Mouse (Mus musculus): ENCODE results near the gene Zfp184. TPM values are rescaled to one million over a fixed set of nuclear protein-coding genes. Genes with fewer than 3 reads are reported as not detected.

The Zfp184 gene
- polyA plus RNA-seq, 1 experiment from 2014 or later: 24.8 TPM

DNA sequence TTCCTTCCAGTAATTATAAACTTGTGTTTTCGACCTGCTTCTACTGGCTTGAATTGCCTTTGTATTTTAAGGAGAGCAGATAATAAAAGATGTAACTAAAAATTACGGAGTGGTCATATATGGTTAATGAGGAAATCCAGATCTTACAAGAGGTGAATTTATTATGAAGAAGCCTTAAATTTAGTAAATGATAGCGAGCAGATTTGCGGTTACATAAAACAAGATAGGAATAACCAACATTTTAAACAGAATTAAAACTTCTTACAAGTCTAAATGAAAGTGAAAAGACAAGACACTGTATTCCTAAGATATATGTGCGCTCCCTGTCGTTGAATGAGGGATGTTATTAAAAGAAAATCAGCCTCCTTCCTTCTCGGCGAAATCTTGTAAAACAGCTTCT, 50.0 kb downstream of the Zfp184 start:
- 3% methylated on average over 8 of the region's 8 CpGs for whole genome bisulfite sequencing
- peaks cover 12% of the 10 kb centered on the region for H3K4me1 ChIP-seq (replicated peaks; ENCODE audit: control insufficient read depth, insufficient read depth, low read length)
- no peak for ATAC-seq
- peak overlapping the region; percentile 29 for H3K4me3 ChIP-seq (replicated peaks; ENCODE audit: low read length)
- no peak overlapping the region for H3K27ac ChIP-seq (ENCODE audit: low read length)
- peak overlapping the region; percentile 46 for H3K4me2 ChIP-seq (ENCODE audit: low read length)
- H3K9me3 ChIP-seq (ENCODE audit: control insufficient read depth, low read length): no peaks in the 10 kb centered on the region; the same call in 1 of the 2 replicates
- H3K9ac ChIP-seq (replicated peaks; ENCODE audit: low read depth, low read length): no peak overlapping the region
- H3K36me3 ChIP-seq (ENCODE audit: control insufficient read depth, insufficient read depth): no peaks in the 10 kb centered on the region
- H3K27me3 ChIP-seq (replicated peaks; ENCODE audit: control insufficient read depth, insufficient read depth, low read length): peaks cover 50% of the 10 kb centered on the region

DNA sequence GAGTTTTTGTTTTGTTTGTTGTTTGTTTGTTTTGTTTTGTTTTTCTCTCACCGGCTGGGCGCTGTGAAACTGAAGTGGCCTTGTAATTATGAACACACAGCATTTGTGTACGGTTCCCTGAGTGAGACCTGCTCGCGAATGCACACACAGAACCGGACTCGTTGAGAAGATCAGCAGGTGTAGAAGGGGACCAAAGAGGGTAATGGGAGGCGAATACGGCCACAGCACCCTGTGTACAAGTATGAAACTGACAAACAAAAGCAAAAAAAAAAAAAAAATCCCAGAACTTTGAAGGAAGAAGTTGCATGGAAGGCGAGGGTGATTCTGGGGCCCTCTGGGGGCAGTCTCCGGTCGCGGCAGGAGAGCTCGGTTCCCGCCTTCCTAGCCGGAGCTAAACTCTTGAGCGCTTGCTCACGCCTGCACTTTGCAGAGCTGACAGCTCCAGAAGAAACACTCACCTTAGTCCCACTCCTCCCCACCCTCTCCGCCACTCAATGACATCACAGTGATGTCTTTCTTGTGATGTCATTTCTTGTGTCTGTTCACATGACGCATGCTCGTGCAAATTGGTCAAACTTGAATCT, 50.5 kb downstream of the Zfp184 start:
- peaks cover 55% of the 10 kb centered on the region for H3K27me3 ChIP-seq (replicated peaks; ENCODE audit: control insufficient read depth, insufficient read depth, low read length)
- no peaks in the 10 kb centered on the region for H3K36me3 ChIP-seq (ENCODE audit: control insufficient read depth, insufficient read depth)
- no peak overlapping the region for H3K27ac ChIP-seq (ENCODE audit: low read length)
- no peak overlapping the region for H3K9ac ChIP-seq (replicated peaks; ENCODE audit: low read depth, low read length)
- WGBS: under 1% methylated on average over 21 of the region's 21 CpGs
- peak overlapping the region; percentile 46 for H3K4me2 ChIP-seq (ENCODE audit: low read length)
- H3K9me3 ChIP-seq (ENCODE audit: control insufficient read depth, low read length): no peaks in the 10 kb centered on the region; the same call in 1 of the 2 replicates
- H3K4me3 ChIP-seq (replicated peaks; ENCODE audit: low read length): peak overlapping the region; percentile 29
- H3K4me1 ChIP-seq (replicated peaks; ENCODE audit: control insufficient read depth, insufficient read depth, low read length): peaks cover 12% of the 10 kb centered on the region
- peak; percentile 36; the same call in 1 of the 2 replicates for ATAC-seq

DNA sequence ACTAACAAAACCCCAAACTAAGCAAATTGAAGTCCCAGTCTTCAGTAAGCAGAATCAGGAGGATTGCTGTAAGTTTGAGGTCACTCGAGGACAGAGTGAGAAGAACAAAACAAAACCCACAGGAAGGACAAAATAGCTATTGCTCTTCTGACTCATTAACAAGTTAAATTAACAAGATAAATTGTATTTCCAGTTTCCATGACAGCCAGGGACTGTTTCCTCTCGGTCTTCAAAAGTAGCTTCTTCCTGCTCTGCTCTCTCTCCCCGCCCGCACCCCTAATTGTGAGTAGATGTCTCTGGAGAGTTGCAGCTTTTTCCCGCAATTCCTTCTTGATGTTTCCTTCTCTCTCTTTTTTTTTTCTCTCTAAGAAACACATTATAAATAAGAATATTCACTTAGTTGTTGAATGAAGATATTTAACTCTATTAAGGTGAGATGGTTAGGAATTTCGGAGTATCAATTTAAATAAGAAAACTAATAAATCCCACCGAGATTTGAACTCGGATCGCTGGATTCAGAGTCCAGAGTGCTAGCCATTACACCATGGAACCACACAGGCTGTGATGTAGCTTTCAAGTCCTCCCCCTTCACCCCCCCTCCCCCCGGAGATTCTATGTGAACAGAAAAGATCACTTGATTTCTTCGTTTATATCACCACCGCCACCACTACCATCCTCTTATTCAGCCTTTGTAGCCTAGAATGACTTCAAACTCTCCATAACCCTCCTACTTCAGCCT, 51.4 kb downstream of the Zfp184 start:
- H3K36me3 ChIP-seq (ENCODE audit: control insufficient read depth, insufficient read depth): no peaks in the 10 kb centered on the region
- WGBS: 1% methylated on average over 12 of the region's 12 CpGs
- peaks cover 60% of the 10 kb centered on the region for H3K27me3 ChIP-seq (replicated peaks; ENCODE audit: control insufficient read depth, insufficient read depth, low read length)
- H3K4me3 ChIP-seq (replicated peaks; ENCODE audit: low read length): no peak overlapping the region
- peak overlapping the region; percentile 16; the same call in 1 of the 2 replicates for H3K4me2 ChIP-seq (ENCODE audit: low read length)
- H3K9me3 ChIP-seq (ENCODE audit: control insufficient read depth, low read length): no peaks in the 10 kb centered on the region; the same call in 1 of the 2 replicates
- no peak overlapping the region for H3K9ac ChIP-seq (replicated peaks; ENCODE audit: low read depth, low read length)
- H3K4me1 ChIP-seq (replicated peaks; ENCODE audit: control insufficient read depth, insufficient read depth, low read length): peaks cover 12% of the 10 kb centered on the region
- H3K27ac ChIP-seq (ENCODE audit: low read length): no peak overlapping the region
- no peak for ATAC-seq

DNA sequence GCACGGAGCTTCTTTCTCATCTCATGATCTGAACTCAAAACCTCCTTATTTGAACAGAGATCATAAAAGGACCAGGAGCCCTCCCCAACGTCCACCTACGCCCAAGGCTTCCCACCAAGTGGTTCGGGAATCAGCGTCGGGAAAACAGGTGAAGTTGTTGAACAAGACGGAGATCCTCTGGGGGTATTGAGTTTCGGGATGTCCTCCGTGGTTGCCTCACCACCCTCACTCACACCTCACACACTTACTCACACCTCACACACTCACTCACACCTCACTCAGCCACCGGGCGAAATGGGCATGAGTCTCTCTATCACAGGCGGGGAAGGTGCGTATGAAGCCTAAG, 51.9 kb downstream of the Zfp184 start:
- Histone ChIP-seq H3K9me3 (ENCODE audit: control insufficient read depth, low read length) (no peaks in the 10 kb centered on the region; the same call in 1 of the 2 replicates), H3K9ac (replicated peaks; ENCODE audit: low read depth, low read length) (no peak overlapping the region), H3K4me1 (replicated peaks; ENCODE audit: control insufficient read depth, insufficient read depth, low read length) (peaks cover 12% of the 10 kb centered on the region), H3K4me3 (replicated peaks; ENCODE audit: low read length) (0 out of 2 replicates have a peak overlapping the region, but pooled peaks have one; percentile 14), H3K27ac (ENCODE audit: low read length) (no peak overlapping the region), H3K4me2 (ENCODE audit: low read length) (peak overlapping the region; percentile 23; the same call in 1 of the 2 replicates), H3K27me3 (replicated peaks; ENCODE audit: control insufficient read depth, insufficient read depth, low read length) (peaks cover 64% of the 10 kb centered on the region), H3K36me3 (ENCODE audit: control insufficient read depth, insufficient read depth) (no peaks in the 10 kb centered on the region)
- ATAC-seq: no peak
- WGBS: 2% methylated on average over 13 of the region's 13 CpGs

DNA sequence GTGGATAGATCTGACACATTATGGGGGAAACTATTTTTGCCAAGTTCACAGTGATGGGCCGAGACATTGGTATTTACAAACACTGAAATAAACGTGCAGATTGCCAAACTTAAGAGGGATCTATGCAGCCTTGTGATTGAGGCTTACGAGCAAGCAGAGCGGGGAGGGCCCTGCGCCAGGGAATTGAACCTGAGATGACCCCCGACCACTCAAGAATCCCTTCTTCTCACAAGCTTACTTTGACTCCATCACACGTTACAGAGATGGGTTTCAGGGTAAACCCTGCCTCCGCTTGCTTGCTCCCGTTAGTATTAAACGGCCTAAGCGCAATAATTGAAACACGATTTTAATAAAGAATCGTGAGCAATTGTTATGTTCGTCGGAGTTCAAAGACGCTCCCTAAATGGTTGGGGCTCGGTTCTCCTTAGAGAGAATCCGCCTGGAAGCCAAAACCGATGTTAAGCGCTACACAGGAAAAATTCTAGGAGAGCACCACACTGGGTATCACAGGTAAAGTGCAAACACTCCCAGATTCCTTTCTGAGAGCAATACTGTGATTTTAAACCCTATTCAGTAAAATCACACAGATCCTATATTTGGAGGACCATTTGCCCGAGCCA, 52.4 kb downstream of the Zfp184 start:
- Histone ChIP-seq H3K36me3 (ENCODE audit: control insufficient read depth, insufficient read depth) (no peaks in the 10 kb centered on the region), H3K4me2 (ENCODE audit: low read length) (peak overlapping the region; percentile 23; the same call in 1 of the 2 replicates), H3K4me1 (replicated peaks; ENCODE audit: control insufficient read depth, insufficient read depth, low read length) (peaks cover 12% of the 10 kb centered on the region), H3K27me3 (replicated peaks; ENCODE audit: control insufficient read depth, insufficient read depth, low read length) (peaks cover 68% of the 10 kb centered on the region), H3K27ac (ENCODE audit: low read length) (no peak overlapping the region), H3K9ac (replicated peaks; ENCODE audit: low read depth, low read length) (no peak overlapping the region), H3K4me3 (replicated peaks; ENCODE audit: low read length) (peak overlapping the region; percentile 14; the same call in 1 of the 2 replicates), H3K9me3 (ENCODE audit: control insufficient read depth, low read length) (no peaks in the 10 kb centered on the region; the same call in 1 of the 2 replicates)
- ATAC-seq: no peak
- 2% methylated on average over 21 of the region's 21 CpGs for WGBS

DNA sequence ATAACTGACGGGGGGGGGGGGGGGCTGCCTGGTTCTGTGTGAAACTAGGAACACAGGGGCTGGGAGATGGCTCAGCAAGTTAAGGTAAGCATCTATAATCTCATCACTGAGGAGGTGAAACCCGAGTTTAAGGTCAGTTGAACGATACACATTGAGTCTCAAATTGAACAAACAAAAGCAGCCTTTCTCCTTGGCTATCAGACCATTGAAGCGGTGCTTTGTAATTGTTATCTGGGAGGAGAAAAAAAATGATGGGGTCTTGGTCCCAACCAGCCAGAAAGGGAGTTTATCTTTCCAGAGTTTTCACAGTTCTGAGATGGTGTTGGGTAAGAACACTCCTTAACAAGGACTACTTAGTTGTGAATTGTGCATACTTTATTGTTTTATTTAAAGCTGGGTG, 52.9 kb downstream of the Zfp184 start:
- Histone ChIP-seq H3K9ac (replicated peaks; ENCODE audit: low read depth, low read length) (no peak overlapping the region), H3K4me3 (replicated peaks; ENCODE audit: low read length) (no peak overlapping the region), H3K9me3 (ENCODE audit: control insufficient read depth, low read length) (no peaks in the 10 kb centered on the region; the same call in 1 of the 2 replicates), H3K27ac (ENCODE audit: low read length) (no peak overlapping the region), H3K27me3 (replicated peaks; ENCODE audit: control insufficient read depth, insufficient read depth, low read length) (peaks cover 74% of the 10 kb centered on the region), H3K4me1 (replicated peaks; ENCODE audit: control insufficient read depth, insufficient read depth, low read length) (peaks cover 12% of the 10 kb centered on the region), H3K4me2 (ENCODE audit: low read length) (no peak overlapping the region), H3K36me3 (ENCODE audit: control insufficient read depth, insufficient read depth) (no peaks in the 10 kb centered on the region)
- 7% methylated on average over 4 of the region's 4 CpGs for WGBS
- no peak for ATAC-seq

DNA sequence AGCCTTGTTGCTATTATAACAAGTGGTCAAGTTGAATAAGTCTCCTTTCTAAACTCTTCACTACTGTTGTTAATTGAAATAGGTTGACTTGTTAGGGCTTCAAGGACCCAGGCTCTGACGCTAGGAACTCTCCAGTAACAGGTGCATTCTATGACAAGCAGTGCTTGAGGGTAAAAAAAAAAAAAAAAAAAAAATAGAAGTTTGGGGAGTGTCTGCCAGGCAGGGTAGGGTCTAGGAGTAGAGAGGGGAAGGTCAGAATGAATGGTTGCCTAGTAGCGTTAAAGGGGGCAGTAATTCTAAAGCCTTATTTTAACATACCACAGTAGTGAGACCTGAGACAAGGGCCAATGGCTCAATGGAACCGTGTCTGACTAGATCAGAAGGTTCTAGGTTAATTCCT, 53.5 kb downstream of the Zfp184 start:
- WGBS: 19% methylated on average over 3 of the region's 3 CpGs
- no peaks in the 10 kb centered on the region; the same call in 1 of the 2 replicates for H3K9me3 ChIP-seq (ENCODE audit: control insufficient read depth, low read length)
- H3K9ac ChIP-seq (replicated peaks; ENCODE audit: low read depth, low read length): no peak overlapping the region
- no peak overlapping the region for H3K4me3 ChIP-seq (replicated peaks; ENCODE audit: low read length)
- H3K36me3 ChIP-seq (ENCODE audit: control insufficient read depth, insufficient read depth): no peaks in the 10 kb centered on the region
- peaks cover 12% of the 10 kb centered on the region for H3K4me1 ChIP-seq (replicated peaks; ENCODE audit: control insufficient read depth, insufficient read depth, low read length)
- no peak overlapping the region for H3K4me2 ChIP-seq (ENCODE audit: low read length)
- no peak overlapping the region for H3K27ac ChIP-seq (ENCODE audit: low read length)
- peaks cover 80% of the 10 kb centered on the region for H3K27me3 ChIP-seq (replicated peaks; ENCODE audit: control insufficient read depth, insufficient read depth, low read length)
- no peak for ATAC-seq

DNA sequence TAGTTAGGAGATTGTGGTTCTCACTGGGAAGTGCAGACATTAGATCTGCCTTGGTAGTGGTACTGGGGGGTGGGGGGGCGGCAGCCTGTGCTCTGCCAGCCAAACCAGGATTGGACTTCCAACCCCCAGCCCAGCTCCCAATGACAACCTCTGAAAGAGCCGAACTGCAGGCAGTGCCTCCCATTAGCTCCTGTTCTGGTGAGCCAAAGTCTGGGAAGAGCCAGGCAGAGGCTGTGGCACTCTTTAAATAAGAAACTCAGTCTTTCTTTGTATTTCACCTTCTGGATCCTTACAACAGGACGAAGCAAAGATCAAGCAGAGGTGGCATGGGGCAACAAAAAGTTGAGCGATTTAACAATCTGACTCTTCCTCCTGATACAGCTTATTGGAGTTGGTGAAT, 54.3 kb downstream of the Zfp184 start:
- Histone ChIP-seq H3K9ac (replicated peaks; ENCODE audit: low read depth, low read length) (no peak overlapping the region), H3K36me3 (ENCODE audit: control insufficient read depth, insufficient read depth) (no peaks in the 10 kb centered on the region), H3K4me3 (replicated peaks; ENCODE audit: low read length) (no peak overlapping the region), H3K27ac (ENCODE audit: low read length) (no peak overlapping the region), H3K4me1 (replicated peaks; ENCODE audit: control insufficient read depth, insufficient read depth, low read length) (peaks cover 12% of the 10 kb centered on the region), H3K4me2 (ENCODE audit: low read length) (no peak overlapping the region), H3K9me3 (ENCODE audit: control insufficient read depth, low read length) (no peaks in the 10 kb centered on the region; the same call in 1 of the 2 replicates), H3K27me3 (replicated peaks; ENCODE audit: control insufficient read depth, insufficient read depth, low read length) (peaks cover 83% of the 10 kb centered on the region)
- no peak for ATAC-seq
- WGBS: 34% methylated on average over 4 of the region's 4 CpGs

DNA sequence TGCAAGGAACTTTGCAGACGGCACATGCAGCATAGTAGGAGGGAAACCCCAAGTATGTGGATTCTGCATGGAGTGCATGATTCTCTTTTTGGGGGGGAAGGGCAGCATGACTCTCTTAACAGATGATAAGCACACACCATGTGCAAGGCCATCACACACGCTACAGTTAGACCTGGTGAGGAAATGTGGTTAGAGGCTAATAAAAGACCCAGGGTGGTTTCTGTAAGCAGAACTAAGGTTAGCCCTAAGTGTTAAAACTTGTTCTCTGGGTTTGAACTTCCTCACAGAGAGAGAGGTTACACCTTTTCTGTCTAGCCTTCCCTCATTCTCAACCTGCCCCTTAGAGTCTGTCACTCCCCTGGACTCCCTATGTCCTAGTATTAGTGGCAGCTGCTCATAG, 56.5 kb downstream of the Zfp184 start:
- peaks cover 13% of the 10 kb centered on the region for H3K4me1 ChIP-seq (replicated peaks; ENCODE audit: control insufficient read depth, insufficient read depth, low read length)
- H3K36me3 ChIP-seq (ENCODE audit: control insufficient read depth, insufficient read depth): no peaks in the 10 kb centered on the region
- 56% methylated on average over 2 of the region's 2 CpGs for WGBS
- H3K9me3 ChIP-seq (ENCODE audit: control insufficient read depth, low read length): no peaks in the 10 kb centered on the region; the same call in 1 of the 2 replicates
- H3K4me2 ChIP-seq (ENCODE audit: low read length): no peak overlapping the region
- no peak overlapping the region for H3K27ac ChIP-seq (ENCODE audit: low read length)
- no peak for ATAC-seq
- H3K27me3 ChIP-seq (replicated peaks; ENCODE audit: control insufficient read depth, insufficient read depth, low read length): peaks cover 84% of the 10 kb centered on the region
- H3K4me3 ChIP-seq (replicated peaks; ENCODE audit: low read length): no peak overlapping the region
- H3K9ac ChIP-seq (replicated peaks; ENCODE audit: low read depth, low read length): no peak overlapping the region

All from forebrain, embryonic 16.5 days (tissue).